Mouse (Mus musculus): ENCODE data around the gene Gpr62. TPM values are rescaled to one million over a fixed set of nuclear protein-coding genes. Genes with fewer than 3 reads are reported as not detected.

The Gpr62 gene
- polyA plus RNA-seq, 1 experiment from 2014 or later, result 0.41 TPM

DNA sequence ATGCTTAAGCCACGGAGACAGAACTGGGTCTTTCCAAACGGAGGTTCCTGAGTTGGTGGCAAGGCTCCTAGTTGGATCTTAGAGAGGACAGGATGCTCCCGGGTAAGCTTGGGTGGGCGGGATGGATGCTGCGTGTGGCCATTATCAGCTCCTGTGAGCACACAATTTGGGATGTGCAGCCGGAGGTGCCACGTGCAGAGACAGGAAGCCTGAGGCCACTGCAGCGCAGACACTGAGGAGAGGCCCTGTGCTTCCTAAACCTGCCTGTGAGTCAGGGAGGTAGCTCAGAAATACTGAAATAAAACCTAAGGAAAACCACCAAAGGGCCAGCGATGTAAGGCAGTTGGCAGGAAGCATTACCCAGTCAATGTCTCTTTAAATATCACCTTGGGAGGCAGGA is 4.0 kb upstream of the Gpr62 start:
- no peaks in the 10 kb centered on the region for H3K9me3 ChIP-seq (ENCODE audit: low read length)
- no peaks in the 10 kb centered on the region for H3K27me3 ChIP-seq (ENCODE audit: insufficient read depth, low read length)
- no peak overlapping the region for H3K4me2 ChIP-seq (replicated peaks; ENCODE audit: low read depth, low read length)
- no peak overlapping the region for H3K9ac ChIP-seq (replicated peaks; ENCODE audit: low read length)
- no peak overlapping the region for H3K27ac ChIP-seq (ENCODE audit: low read length)
- ATAC-seq (ENCODE audit: low FRiP score, low TSS enrichment), result no peak
- no peak overlapping the region for H3K4me3 ChIP-seq (ENCODE audit: low read length)
- 63% methylated on average over 9 of the region's 9 CpGs for WGBS
- peaks cover 28% of the 10 kb centered on the region for H3K4me1 ChIP-seq (ENCODE audit: insufficient read depth, low read length)
- H3K36me3 ChIP-seq (ENCODE audit: insufficient read depth, low read length), result no peaks in the 10 kb centered on the region

DNA sequence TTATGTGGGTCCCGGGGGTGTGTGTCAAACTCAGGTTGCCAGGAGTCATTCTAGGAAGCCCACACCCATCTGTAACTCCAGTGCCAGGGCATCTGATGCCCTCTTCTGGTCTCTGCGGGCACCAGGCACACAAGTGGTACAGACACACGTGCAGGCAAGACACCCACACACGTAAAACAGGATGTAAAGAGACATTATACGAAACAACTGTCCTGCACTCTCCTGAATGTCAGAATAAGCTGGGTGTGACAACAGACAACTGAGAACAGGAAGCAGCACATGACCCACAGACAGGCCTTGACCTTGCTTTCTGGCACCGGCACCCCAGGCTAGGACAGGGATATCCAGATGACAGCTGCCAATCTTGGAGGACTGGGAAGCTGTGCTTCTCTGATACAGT is 3.6 kb upstream of the Gpr62 start:
- Histone ChIP-seq H3K4me2 (replicated peaks; ENCODE audit: low read depth, low read length) (no peak overlapping the region), H3K27me3 (ENCODE audit: insufficient read depth, low read length) (no peaks in the 10 kb centered on the region), H3K36me3 (ENCODE audit: insufficient read depth, low read length) (no peaks in the 10 kb centered on the region), H3K4me3 (ENCODE audit: low read length) (no peak overlapping the region), H3K27ac (ENCODE audit: low read length) (no peak overlapping the region), H3K9me3 (ENCODE audit: low read length) (no peaks in the 10 kb centered on the region), H3K9ac (replicated peaks; ENCODE audit: low read length) (no peak overlapping the region), H3K4me1 (ENCODE audit: insufficient read depth, low read length) (peaks cover 28% of the 10 kb centered on the region)
- ATAC-seq (ENCODE audit: low FRiP score, low TSS enrichment), result no peak
- 61% methylated on average over 6 of the region's 6 CpGs for WGBS

DNA sequence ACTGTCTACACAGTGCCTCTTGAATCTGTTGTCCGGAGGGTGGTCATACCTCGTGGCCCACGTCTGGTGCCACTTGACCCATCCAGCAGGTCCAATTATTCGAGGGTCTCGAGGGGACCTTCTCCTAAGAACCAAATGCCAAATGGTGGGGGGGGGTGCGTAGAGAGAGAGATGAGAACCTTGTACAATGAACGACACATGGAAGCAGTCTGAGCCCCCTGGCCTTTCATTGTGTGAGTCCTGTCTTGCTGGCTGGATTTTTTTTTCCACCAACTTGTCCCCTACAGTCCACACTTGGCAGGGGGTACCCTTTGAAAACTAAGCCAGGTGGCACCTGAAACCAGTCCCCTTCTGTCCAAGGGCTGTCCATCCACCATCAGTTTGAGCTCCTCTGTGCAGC is 2.0 kb upstream of the Gpr62 start:
- Histone ChIP-seq H3K27ac (ENCODE audit: low read length) (no peak overlapping the region), H3K9me3 (ENCODE audit: low read length) (no peaks in the 10 kb centered on the region), H3K4me2 (replicated peaks; ENCODE audit: low read depth, low read length) (no peak overlapping the region), H3K9ac (replicated peaks; ENCODE audit: low read length) (no peak overlapping the region), H3K36me3 (ENCODE audit: insufficient read depth, low read length) (peaks cover 9% of the 10 kb centered on the region; the same call in 1 of the 2 replicates), H3K4me3 (ENCODE audit: low read length) (no peak overlapping the region), H3K4me1 (ENCODE audit: insufficient read depth, low read length) (peaks cover 20% of the 10 kb centered on the region), H3K27me3 (ENCODE audit: insufficient read depth, low read length) (0 out of 2 replicates have a peak, but pooled peaks cover 3% of the 10 kb centered on the region)
- no peak for ATAC-seq (ENCODE audit: low FRiP score, low TSS enrichment)
- 89% methylated on average over 7 of the region's 7 CpGs for WGBS

DNA sequence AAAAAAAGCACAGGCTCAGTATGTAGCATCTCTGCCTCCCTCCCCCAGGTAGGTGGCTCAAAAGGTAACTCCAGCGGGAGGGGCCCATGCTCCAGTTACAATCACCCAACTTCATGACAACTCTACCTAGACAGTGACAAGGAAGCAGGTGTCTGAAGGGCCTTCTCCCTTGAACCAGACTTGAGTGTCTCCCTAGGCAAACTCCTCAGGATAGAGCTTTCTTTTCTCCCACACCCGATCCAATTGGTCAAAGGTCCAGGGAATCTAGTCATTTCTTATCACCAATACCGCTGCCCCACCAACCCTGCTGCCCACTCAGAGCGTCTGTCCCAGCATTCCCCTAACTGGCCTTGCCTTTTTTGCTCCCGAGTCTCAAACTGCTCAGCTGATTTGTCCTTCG is 983 bp upstream of the Gpr62 start:
- Histone ChIP-seq H3K36me3 (ENCODE audit: insufficient read depth, low read length) (peaks cover 16% of the 10 kb centered on the region; the same call in 1 of the 2 replicates), H3K4me2 (replicated peaks; ENCODE audit: low read depth, low read length) (no peak overlapping the region), H3K27ac (ENCODE audit: low read length) (no peak overlapping the region), H3K9ac (replicated peaks; ENCODE audit: low read length) (no peak overlapping the region), H3K9me3 (ENCODE audit: low read length) (no peaks in the 10 kb centered on the region), H3K27me3 (ENCODE audit: insufficient read depth, low read length) (0 out of 2 replicates have a peak, but pooled peaks cover 3% of the 10 kb centered on the region), H3K4me1 (ENCODE audit: insufficient read depth, low read length) (peaks cover 15% of the 10 kb centered on the region), H3K4me3 (ENCODE audit: low read length) (no peak overlapping the region)
- ATAC-seq (ENCODE audit: low FRiP score, low TSS enrichment), result no peak
- WGBS, result 90% methylated on average over 6 of the region's 6 CpGs

DNA sequence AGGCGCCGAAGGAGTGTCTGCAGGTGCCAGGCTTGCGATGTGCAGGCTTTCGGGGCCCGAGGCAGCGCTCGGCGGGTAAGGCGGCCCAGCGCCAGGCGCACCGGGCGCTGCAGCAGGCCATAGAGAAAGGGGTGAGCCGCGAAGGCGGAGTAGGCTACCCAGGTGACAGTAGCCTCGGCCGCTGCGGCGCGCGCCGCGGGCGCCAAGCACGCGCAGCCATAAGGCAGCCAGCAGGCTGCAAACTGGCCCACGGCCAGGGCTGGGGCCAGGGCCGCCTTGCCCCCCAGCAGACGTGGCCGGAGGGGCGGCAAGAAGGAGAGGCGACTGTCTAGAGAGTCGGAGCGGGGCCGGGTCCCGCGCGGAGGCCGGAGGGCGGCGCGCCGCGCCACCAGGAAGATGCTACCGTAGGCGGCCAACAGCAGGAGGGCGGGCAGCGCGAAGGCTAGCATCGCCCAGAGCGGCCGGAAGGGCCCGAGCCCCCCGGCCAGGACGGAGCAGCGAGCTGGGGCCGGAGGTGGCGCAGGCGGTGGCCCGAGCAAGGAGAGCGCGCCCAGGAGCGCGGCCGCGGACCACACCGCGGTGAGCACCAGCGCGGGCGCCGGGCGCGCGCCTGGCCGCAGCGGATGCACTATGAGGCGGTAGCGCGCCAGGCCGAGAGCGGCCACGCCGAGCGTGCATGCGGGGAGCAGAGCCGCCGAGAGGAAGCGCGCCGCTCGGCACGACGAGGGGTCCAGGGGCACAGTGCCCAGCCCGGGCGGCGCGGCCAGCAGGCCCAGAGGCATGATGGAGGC is 792 bp downstream of the Gpr62 start:
- Histone ChIP-seq H3K27me3 (ENCODE audit: insufficient read depth, low read length) (0 out of 2 replicates have a peak, but pooled peaks cover 3% of the 10 kb centered on the region), H3K9ac (replicated peaks; ENCODE audit: low read length) (peak overlapping the region; percentile 79), H3K4me1 (ENCODE audit: insufficient read depth, low read length) (peaks cover 24% of the 10 kb centered on the region), H3K9me3 (ENCODE audit: low read length) (no peaks in the 10 kb centered on the region), H3K4me3 (ENCODE audit: low read length) (peak overlapping the region; percentile 58), H3K27ac (ENCODE audit: low read length) (peak overlapping the region; percentile 62), H3K36me3 (ENCODE audit: insufficient read depth, low read length) (peaks cover 23% of the 10 kb centered on the region), H3K4me2 (replicated peaks; ENCODE audit: low read depth, low read length) (peak overlapping the region; percentile 97)
- peak; percentile 65 for ATAC-seq (ENCODE audit: low FRiP score, low TSS enrichment)
- 1% methylated on average over 87 of the region's 99 CpGs for WGBS

DNA sequence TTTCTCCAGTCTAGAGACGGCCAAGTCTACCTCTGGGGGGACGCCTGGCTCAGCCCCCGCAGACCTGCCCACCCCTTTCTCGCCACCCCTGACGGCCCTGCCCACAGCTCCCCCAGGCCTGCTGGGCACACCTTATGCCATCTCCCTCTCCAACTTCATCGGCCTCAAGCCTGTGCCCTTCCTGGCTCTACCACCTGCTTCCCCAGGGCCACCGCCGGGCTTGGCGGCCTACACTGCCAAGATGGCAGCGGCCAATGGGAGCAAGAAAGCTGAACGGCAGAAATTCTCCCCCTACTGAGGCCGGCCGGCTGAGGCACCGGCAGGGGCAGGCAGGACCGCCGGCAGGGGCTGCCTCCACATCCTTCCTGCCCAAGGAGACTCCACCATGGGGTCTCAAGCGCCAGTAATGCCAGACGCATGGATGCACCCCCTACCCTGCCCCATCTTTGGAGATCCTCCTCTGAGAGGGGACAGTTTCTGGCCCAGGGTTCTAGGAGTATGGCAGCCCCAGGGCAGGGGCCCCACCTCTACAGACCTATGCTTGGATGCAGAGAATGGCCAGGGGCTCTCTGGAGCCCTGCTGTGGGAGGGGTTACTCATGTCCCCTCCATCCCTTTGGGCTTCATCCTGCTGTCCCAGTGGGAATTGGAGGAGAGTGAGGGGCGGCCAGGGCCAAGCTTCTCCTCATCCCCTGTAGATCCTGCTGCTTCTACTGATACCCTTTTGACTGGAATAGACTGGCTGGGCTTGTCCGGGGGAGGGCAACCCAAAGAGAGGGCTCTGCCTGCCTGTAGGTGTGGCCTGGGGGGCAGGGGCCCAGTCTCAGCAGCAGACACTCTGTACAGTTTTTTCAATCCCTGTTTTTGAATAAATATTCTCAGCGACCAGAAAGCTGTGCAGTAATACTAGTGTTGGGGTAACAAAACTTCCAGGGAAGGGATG is 2.3 kb downstream of the Gpr62 start:
- Histone ChIP-seq H3K27me3 (ENCODE audit: insufficient read depth, low read length) (0 out of 2 replicates have a peak, but pooled peaks cover 3% of the 10 kb centered on the region), H3K9me3 (ENCODE audit: low read length) (no peaks in the 10 kb centered on the region), H3K27ac (ENCODE audit: low read length) (no peak overlapping the region), H3K9ac (replicated peaks; ENCODE audit: low read length) (no peak overlapping the region), H3K36me3 (ENCODE audit: insufficient read depth, low read length) (peaks cover 24% of the 10 kb centered on the region), H3K4me3 (ENCODE audit: low read length) (no peak overlapping the region), H3K4me1 (ENCODE audit: insufficient read depth, low read length) (peaks cover 32% of the 10 kb centered on the region), H3K4me2 (replicated peaks; ENCODE audit: low read depth, low read length) (no peak overlapping the region)
- no peak for ATAC-seq (ENCODE audit: low FRiP score, low TSS enrichment)
- WGBS, result 84% methylated on average over 21 of the region's 21 CpGs

DNA sequence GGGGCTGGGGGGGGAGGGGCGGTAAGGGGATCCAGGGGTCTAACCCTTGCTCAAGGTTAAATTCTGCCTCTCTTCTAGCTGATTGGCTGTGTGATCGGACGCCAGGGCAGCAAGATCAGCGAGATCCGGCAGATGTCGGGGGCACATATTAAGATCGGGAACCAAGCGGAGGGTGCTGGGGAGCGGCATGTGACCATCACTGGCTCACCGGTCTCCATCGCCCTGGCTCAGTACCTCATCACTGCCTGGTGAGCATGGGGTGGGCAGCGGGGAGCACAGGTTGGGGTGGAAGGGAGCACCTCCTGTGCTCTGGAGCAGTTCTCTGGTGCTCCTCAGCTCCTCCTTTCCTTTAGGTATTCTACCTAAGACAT is 3.3 kb downstream of the Gpr62 start:
- Histone ChIP-seq H3K4me1 (ENCODE audit: insufficient read depth, low read length) (peaks cover 41% of the 10 kb centered on the region), H3K27ac (ENCODE audit: low read length) (no peak overlapping the region), H3K27me3 (ENCODE audit: insufficient read depth, low read length) (0 out of 2 replicates have a peak, but pooled peaks cover 3% of the 10 kb centered on the region), H3K4me3 (ENCODE audit: low read length) (no peak overlapping the region), H3K9me3 (ENCODE audit: low read length) (no peaks in the 10 kb centered on the region), H3K36me3 (ENCODE audit: insufficient read depth, low read length) (peaks cover 24% of the 10 kb centered on the region), H3K9ac (replicated peaks; ENCODE audit: low read length) (no peak overlapping the region), H3K4me2 (replicated peaks; ENCODE audit: low read depth, low read length) (no peak overlapping the region)
- 90% methylated on average over 12 of the region's 12 CpGs for WGBS
- no peak for ATAC-seq (ENCODE audit: low FRiP score, low TSS enrichment)

DNA sequence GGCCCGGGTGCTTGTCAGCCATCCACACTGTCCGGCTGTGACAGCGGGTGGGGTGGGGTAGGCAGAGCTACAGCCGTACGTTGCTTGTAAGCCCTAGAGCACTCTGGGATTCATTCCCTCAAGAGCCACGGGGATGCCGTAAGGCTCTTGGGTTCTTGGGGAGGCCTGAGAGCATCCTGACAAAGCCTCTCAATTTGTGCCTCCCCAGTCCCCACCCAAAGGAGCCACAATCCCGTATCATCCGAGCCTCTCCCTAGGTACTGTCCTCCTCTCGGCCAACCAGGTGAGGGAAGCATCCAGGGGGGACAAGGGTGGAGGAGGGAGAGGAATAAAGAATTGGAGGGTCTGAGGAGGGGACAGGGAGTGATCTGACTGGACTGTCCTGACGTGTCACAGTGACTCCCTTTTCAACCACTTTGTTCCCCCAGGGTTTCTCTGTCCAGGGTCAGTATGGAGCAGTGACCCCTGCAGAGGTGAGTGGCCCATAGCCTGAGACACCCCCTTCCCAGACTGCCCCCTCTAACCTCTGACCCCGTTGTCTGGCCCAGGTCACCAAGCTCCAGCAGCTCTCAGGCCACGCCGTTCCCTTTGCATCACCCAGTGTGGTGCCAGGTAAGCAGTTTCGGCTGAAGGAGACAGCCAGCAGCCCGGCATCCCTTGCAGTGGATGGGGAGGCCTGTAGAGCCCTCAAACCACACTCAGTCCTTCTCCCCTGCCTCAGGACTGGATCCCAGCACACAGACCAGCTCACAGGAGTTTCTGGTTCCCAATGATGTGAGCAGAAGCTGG is 3.9 kb downstream of the Gpr62 start:
- 77% methylated on average over 16 of the region's 16 CpGs for WGBS
- H3K9me3 ChIP-seq (ENCODE audit: low read length), result no peaks in the 10 kb centered on the region
- no peak overlapping the region for H3K27ac ChIP-seq (ENCODE audit: low read length)
- no peak overlapping the region for H3K4me3 ChIP-seq (ENCODE audit: low read length)
- H3K27me3 ChIP-seq (ENCODE audit: insufficient read depth, low read length), result 0 out of 2 replicates have a peak, but pooled peaks cover 3% of the 10 kb centered on the region
- no peak overlapping the region for H3K9ac ChIP-seq (replicated peaks; ENCODE audit: low read length)
- peaks cover 46% of the 10 kb centered on the region for H3K4me1 ChIP-seq (ENCODE audit: insufficient read depth, low read length)
- peaks cover 24% of the 10 kb centered on the region for H3K36me3 ChIP-seq (ENCODE audit: insufficient read depth, low read length)
- ATAC-seq (ENCODE audit: low FRiP score, low TSS enrichment), result no peak
- no peak overlapping the region for H3K4me2 ChIP-seq (replicated peaks; ENCODE audit: low read depth, low read length)

DNA sequence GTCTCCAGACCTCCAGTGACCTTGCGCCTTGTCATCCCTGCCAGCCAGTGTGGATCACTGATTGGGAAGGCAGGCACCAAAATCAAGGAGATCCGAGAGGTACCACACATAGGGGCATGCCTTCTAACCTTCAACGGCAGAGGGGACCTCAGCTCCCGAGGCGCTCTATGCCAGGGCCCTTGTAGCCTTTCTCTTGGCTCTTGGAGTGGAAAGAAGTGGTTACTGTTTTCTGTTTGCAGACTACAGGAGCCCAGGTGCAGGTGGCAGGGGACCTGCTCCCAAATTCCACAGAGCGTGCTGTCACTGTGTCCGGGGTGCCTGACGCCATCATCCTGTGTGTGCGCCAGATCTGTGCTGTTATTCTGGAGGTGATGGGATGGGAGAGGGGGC is 4.7 kb downstream of the Gpr62 start:
- Histone ChIP-seq H3K27ac (ENCODE audit: low read length) (no peak overlapping the region), H3K4me3 (ENCODE audit: low read length) (no peak overlapping the region), H3K27me3 (ENCODE audit: insufficient read depth, low read length) (0 out of 2 replicates have a peak, but pooled peaks cover 3% of the 10 kb centered on the region), H3K9ac (replicated peaks; ENCODE audit: low read length) (no peak overlapping the region), H3K4me1 (ENCODE audit: insufficient read depth, low read length) (peaks cover 54% of the 10 kb centered on the region), H3K9me3 (ENCODE audit: low read length) (no peaks in the 10 kb centered on the region), H3K4me2 (replicated peaks; ENCODE audit: low read depth, low read length) (no peak overlapping the region), H3K36me3 (ENCODE audit: insufficient read depth, low read length) (peaks cover 24% of the 10 kb centered on the region)
- WGBS, result 71% methylated on average over 9 of the region's 9 CpGs
- no peak for ATAC-seq (ENCODE audit: low FRiP score, low TSS enrichment)
